Mouse (Mus musculus): ENCODE measurements around the gene Klhl10.

- no peak for TF ChIP-seq CTCF (IDR thresholded peaks at IDR 0.05; ENCODE audit: extremely low read depth, insufficient read depth, low read length)
- TF ChIP-seq POLR2A (IDR thresholded peaks at IDR 0.05; ENCODE audit: extremely low read depth, insufficient read depth, low read length) = no peak
Measured at GRCm38 (mm10) chr11:100465229-100465792, 23.6 kb downstream of the Klhl10 start.

All from cortical plate, adult 2 months (tissue).